Mouse (Mus musculus) ES-Bruce4 (cell line): ENCODE data around the gene Unc5cl. TPM values are rescaled to one million over a fixed set of nuclear protein-coding genes. Genes with fewer than 3 reads are reported as not detected.

Experiments used
- H3K27ac ChIP-seq: 2 replicates; pipeline ENCODE4 v1.5.1; 2012; ENCODE audit warnings: low read length, inconsistent platforms; ENCODE audit not compliant: insufficient read depth
- H3K27me3 ChIP-seq: 2 replicates; pipeline ENCODE4 v1.6.1; 2012; ENCODE audit warnings: mild to moderate bottlenecking, low read length, inconsistent platforms; ENCODE audit not compliant: control insufficient read depth, poor library complexity, insufficient read depth, severe bottlenecking
- H3K36me3 ChIP-seq: 2 replicates; pipeline ENCODE4 v1.6.1; 2012; ENCODE audit warnings: inconsistent platforms, mild to moderate bottlenecking, low read length, moderate library complexity; ENCODE audit not compliant: control insufficient read depth, poor library complexity, insufficient read depth, severe bottlenecking
- H3K4me1 ChIP-seq: one replicate; pipeline ENCODE4 v1.8.1; 2011; ENCODE audit warnings: low read length; ENCODE audit not compliant: control insufficient read depth, insufficient read depth
- H3K4me3 ChIP-seq: 2 replicates; pipeline ENCODE4 v1.5.1; 2011; ENCODE audit warnings: low read depth, mild to moderate bottlenecking, low read length
- H3K9ac ChIP-seq: 2 replicates; pipeline ENCODE4 v1.6.1; 2012; ENCODE audit warnings: low read depth, mild to moderate bottlenecking, inconsistent platforms; ENCODE audit not compliant: poor library complexity, severe bottlenecking
- H3K9me3 ChIP-seq: replicated peaks from 2 replicates; pipeline ENCODE4 v1.6.1; 2012; ENCODE audit warnings: mild to moderate bottlenecking, low read length, inconsistent platforms; ENCODE audit not compliant: control insufficient read depth, poor library complexity, insufficient read depth, severe bottlenecking
- CTCF ChIP-seq: IDR thresholded peaks from one replicate; pipeline ENCODE4 v1.8.1; 2011; ENCODE audit warnings: low read depth, low read length
- EP300 ChIP-seq: IDR thresholded peaks from 2 replicates; pipeline ENCODE4 v1.6.1; 2011; ENCODE audit warnings: low read depth, low read length; ENCODE audit not compliant: insufficient read depth
- POLR2A ChIP-seq: IDR thresholded peaks from one replicate; pipeline ENCODE4 v1.8.1; 2011; ENCODE audit warnings: low read length; ENCODE audit not compliant: insufficient read depth
- polyA plus RNA-seq: library from polyadenylated mRNA; stranded (reverse); fragments of >200 nt; gene quantifications from 2 replicates; pipeline ENCODE4 v1.2.4, GENCODE M21; 2011; ENCODE audit warnings: low read depth; ENCODE audit not compliant: missing spikeins, insufficient read depth, insufficient read length

Unc5cl gene
- polyA plus RNA-seq, 1 experiment = 0.90 TPM

DNA sequence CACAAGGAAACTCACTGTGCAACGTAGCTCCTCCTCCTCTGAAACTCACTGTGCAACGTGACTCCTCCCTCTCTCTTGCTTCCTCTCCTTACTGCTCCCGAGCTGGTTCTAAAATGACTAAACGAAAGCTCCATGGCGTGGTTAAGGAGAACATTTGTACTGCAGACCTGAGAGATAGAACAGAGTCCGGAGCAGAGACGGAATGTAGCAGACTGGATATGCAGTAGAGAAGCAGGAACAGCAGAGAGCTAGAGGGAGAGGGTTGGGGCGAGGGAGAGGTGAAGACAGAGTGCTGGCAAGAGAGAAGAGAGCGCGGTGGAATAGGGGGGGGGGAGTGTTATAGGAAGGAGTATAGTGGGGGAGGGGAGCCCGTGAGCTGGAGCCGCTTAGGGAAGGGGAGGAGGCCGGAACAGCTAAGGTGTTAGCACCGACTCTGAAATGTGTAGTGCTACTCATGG lies 131.2 kb downstream of the Unc5cl start:
- H3K27ac ChIP-seq = no peak overlapping the region
- no peaks in the 10 kb centered on the region for H3K9me3 ChIP-seq
- H3K4me3 ChIP-seq = no peak overlapping the region
- no peaks in the 10 kb centered on the region for H3K27me3 ChIP-seq
- TF ChIP-seq POLR2A (no peak), CTCF (no peak), EP300 (no peak)
- no peaks in the 10 kb centered on the region for H3K4me1 ChIP-seq
- H3K36me3 ChIP-seq = no peaks in the 10 kb centered on the region
- H3K9ac ChIP-seq = no peak overlapping the region

DNA sequence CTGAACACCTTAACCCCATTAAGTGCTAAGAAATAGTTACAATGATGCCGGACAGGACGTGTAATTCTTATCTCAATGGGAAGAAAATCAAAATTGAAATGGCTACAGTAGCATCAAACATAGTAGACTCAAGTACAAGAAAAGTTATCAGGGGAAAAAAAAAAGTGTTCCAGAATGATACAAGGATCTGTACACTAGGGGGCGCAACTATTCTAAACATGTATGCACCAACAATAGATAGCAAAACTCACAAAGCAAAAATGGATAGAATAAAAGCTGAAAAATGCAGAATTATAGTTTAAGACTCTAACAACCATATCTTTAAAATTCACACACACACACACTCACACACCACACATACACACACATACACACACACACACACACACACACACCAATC lies 134.0 kb downstream of the Unc5cl start:
- Histone ChIP-seq H3K9ac (no peak overlapping the region), H3K4me3 (no peak overlapping the region), H3K4me1 (no peaks in the 10 kb centered on the region), H3K36me3 (no peaks in the 10 kb centered on the region), H3K9me3 (no peaks in the 10 kb centered on the region), H3K27me3 (no peaks in the 10 kb centered on the region), H3K27ac (no peak overlapping the region)
- TF ChIP-seq POLR2A (no peak), CTCF (peak; percentile 0), EP300 (no peak)

Other genes with a start within 250 kb of the Unc5cl start
- gene Trem1, start 222.1 kb upstream of the Unc5cl start, polyA plus RNA-seq = not detected in 2 replicates
- gene Trem3, start 207.1 kb upstream of the Unc5cl start, polyA plus RNA-seq = not detected in 2 replicates
- not detected in 2 replicates for gene Treml4, start 190.6 kb upstream of the Unc5cl start, polyA plus RNA-seq
- gene Treml2, start 155.4 kb upstream of the Unc5cl start, polyA plus RNA-seq = 0.70 and 0.79 TPM in 2 replicates
- not detected in 2 replicates for gene B430306N03Rik, start 138.8 kb upstream of the Unc5cl start, polyA plus RNA-seq
- not detected in 2 replicates for gene Trem2, start 108.5 kb upstream of the Unc5cl start, polyA plus RNA-seq
- not detected in 2 replicates for gene Treml1, start 95.0 kb upstream of the Unc5cl start, polyA plus RNA-seq
- gene Nfya, start 45.0 kb upstream of the Unc5cl start, polyA plus RNA-seq = 47.2 and 60.1 TPM in 2 replicates
- gene Oard1, start 44.9 kb upstream of the Unc5cl start, polyA plus RNA-seq = 76.1 and 87.3 TPM in 2 replicates
- gene Apobec2, start 22.0 kb upstream of the Unc5cl start, polyA plus RNA-seq = 4.7 and 5.8 TPM in 2 replicates
- gene Tspo2, start 3.4 kb upstream of the Unc5cl start, polyA plus RNA-seq = 1.5 and 2.6 TPM in 2 replicates